Mouse (Mus musculus) erythroblast, embryonic 14.5 days (primary cell): ENCODE measurements around the gene Gm10570. TPM values are rescaled to one million over a fixed set of nuclear protein-coding genes. Genes with fewer than 3 reads are reported as not detected.

ENCODE experiments used
- H3K27me3 ChIP-seq: 2 replicates; pipeline ENCODE4 v1.6.1; 2012; ENCODE audit warnings: inconsistent platforms; ENCODE audit not compliant: control insufficient read depth
- H3K36me3 ChIP-seq: 2 replicates; pipeline ENCODE4 v1.6.1; 2012; ENCODE audit warnings: mild to moderate bottlenecking, inconsistent platforms; ENCODE audit not compliant: control insufficient read depth
- H3K4me1 ChIP-seq: 2 replicates; pipeline ENCODE4 v1.6.1; 2012; ENCODE audit warnings: inconsistent platforms; ENCODE audit not compliant: control insufficient read depth
- H3K4me3 ChIP-seq: replicated peaks from 2 replicates; pipeline ENCODE3; 2012; ENCODE audit warnings: moderate library complexity, mild to moderate bottlenecking, inconsistent platforms
- H3K9me3 ChIP-seq: 2 replicates; pipeline ENCODE4 v1.6.1; 2012; ENCODE audit warnings: low read length, inconsistent platforms, mixed read lengths; ENCODE audit not compliant: control insufficient read depth
- GATA1 ChIP-seq: IDR thresholded peaks from 2 replicates; pipeline ENCODE4 v1.6.1; 2012; ENCODE audit warnings: low read length, inconsistent platforms, mixed read lengths
- TAL1 ChIP-seq: IDR thresholded peaks from 3 replicates; pipeline ENCODE4 v1.6.1; 2012; ENCODE audit warnings: low read length, inconsistent platforms, mixed read lengths
- polyA plus RNA-seq: library from polyadenylated mRNA; stranded (reverse); fragments of >175 nt; gene quantifications from 2 replicates; pipeline ENCODE4 v1.2.3, GENCODE M21; 2012

The Gm10570 gene
- polyA plus RNA-seq, 1 experiment = not detected

DNA sequence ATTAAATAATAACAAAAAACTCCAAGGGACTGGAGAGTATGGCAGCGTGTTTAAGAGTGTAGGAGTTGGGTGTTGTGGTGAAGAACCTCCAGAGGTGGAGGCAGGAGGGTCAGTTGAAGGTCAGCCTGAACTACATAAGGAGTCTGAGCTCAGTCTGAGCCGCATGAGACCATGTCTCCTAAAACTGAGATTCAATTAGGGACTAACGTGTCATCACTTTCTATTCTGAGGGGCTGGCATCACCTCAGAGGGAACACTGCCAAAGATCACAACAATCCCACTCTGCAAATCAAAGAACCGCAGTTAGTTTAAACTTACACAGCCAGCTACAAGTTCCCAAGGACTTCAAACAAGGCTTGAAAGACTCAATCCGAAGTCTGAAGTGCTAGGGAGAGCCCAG is 15.1 kb upstream of the Gm10570 start:
- Histone ChIP-seq H3K36me3 (peaks cover 91% of the 10 kb centered on the region), H3K4me3 (no peak overlapping the region), H3K27me3 (no peaks in the 10 kb centered on the region), H3K4me1 (peaks cover 18% of the 10 kb centered on the region), H3K9me3 (no peaks in the 10 kb centered on the region)
- TF ChIP-seq TAL1 = no peak
- TF ChIP-seq GATA1 = no peak

DNA sequence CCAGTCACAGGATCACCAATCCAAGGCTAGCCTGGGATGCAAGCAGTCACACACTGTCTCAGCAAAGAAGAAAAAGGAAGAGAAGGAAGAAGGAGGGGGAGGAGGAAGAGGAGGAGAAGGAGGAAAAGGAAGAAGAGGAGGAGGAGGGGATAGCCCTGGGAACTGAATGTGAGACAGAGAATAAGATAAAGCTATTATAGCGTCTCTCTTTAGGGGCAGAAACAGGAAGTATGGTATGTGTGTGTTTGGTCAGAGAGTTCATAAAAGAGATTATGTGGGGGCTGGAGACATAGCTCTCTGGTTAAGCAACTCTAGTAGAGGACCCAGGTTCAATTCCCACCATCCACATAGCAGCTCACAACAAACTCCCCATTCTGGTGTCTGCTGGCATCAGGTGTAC is 14.7 kb upstream of the Gm10570 start:
- peaks cover 91% of the 10 kb centered on the region for H3K36me3 ChIP-seq
- no peak overlapping the region for H3K4me3 ChIP-seq
- TF ChIP-seq TAL1 = no peak
- no peak for TF ChIP-seq GATA1
- H3K9me3 ChIP-seq = no peaks in the 10 kb centered on the region
- peaks cover 19% of the 10 kb centered on the region for H3K4me1 ChIP-seq
- H3K27me3 ChIP-seq = no peaks in the 10 kb centered on the region

DNA sequence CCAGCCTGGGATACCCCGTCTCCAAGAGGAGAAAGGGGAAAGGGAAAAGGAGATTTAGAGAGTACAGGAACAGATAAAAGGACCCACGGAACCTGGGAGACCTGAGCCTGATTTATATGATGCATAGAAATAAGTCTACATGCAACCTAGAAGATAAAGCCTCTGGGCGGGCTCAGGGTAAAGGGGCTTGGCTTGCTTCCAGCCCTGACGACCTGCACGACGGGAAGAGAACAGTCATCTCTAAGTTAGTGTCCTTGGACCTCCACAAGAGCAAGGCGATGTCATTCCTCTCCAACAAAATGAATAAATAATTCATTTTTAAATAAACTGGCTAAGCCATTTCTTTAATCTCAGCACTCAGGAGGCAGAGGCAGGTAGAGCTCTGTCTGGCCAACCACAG is 14.1 kb upstream of the Gm10570 start:
- no peaks in the 10 kb centered on the region for H3K27me3 ChIP-seq
- peaks cover 19% of the 10 kb centered on the region for H3K4me1 ChIP-seq
- TF ChIP-seq TAL1 (no peak), GATA1 (no peak)
- H3K36me3 ChIP-seq = peaks cover 91% of the 10 kb centered on the region
- H3K9me3 ChIP-seq = no peaks in the 10 kb centered on the region
- H3K4me3 ChIP-seq = no peak overlapping the region

DNA sequence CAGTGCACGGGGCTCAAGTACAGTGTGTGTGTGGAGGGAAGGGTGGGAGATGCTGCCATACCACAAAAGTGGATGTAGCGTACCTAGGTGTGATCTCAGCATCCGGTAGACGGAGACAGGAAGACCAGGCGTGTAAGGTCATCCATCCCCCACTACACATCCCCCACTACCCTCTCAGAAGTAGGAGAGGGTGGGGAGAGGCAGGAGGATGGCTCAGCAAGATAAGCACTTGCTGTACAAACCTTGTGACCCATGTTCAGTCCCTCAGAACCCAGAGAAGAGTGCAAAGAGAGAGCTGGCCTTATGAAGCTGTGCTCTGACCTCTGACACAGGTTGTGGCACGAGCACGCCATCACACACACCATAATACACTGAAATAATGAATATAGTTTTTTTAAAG is 13.2 kb upstream of the Gm10570 start:
- TF ChIP-seq GATA1 (no peak), TAL1 (no peak)
- Histone ChIP-seq H3K36me3 (peaks cover 91% of the 10 kb centered on the region), H3K4me1 (peaks cover 19% of the 10 kb centered on the region), H3K27me3 (no peaks in the 10 kb centered on the region), H3K4me3 (no peak overlapping the region), H3K9me3 (no peaks in the 10 kb centered on the region)

DNA sequence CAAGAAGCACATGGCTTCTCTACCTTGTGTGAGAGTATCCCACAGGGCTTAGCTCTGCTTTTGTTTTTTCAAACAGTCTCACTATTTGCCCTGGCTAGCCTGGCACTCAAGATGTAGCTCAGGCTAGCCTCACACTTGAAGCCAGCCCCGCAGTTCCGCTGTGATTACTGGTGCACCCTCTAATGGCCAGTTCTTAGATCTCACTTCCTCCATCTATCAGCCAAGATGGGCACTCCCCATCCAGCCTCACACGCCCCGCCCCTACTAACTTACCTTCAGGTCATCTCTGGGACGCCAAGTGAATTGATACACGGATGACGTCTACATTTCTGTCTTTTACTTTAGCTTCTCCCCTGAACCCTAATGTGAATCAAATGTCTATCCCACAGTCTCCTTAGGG is 11.1 kb upstream of the Gm10570 start:
- no peaks in the 10 kb centered on the region for H3K9me3 ChIP-seq
- no peaks in the 10 kb centered on the region for H3K27me3 ChIP-seq
- no peak for TF ChIP-seq TAL1
- no peak for TF ChIP-seq GATA1
- H3K36me3 ChIP-seq = peaks cover 91% of the 10 kb centered on the region
- peaks cover 19% of the 10 kb centered on the region for H3K4me1 ChIP-seq
- H3K4me3 ChIP-seq = no peak overlapping the region

DNA sequence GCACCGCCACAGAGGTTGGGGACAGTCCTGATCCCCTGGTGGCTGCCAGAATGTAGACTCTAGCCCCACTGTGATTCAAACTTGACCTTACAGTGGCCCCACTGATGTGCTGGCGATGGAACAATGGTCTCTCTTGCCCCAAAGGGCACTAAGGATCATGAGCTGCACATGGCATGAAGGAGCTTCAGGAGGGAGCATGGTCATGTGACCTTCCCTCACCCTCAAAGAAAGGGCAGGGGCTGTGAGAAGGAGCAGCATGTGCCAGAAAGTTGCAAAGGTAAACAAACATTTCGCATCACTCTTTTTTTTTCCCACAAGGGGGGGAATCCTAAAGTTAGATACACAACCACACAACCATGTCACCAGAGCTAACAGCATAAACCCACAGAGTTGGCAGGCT is 9.6 kb upstream of the Gm10570 start:
- Histone ChIP-seq H3K36me3 (peaks cover 87% of the 10 kb centered on the region), H3K4me1 (peaks cover 19% of the 10 kb centered on the region), H3K4me3 (no peak overlapping the region), H3K9me3 (no peaks in the 10 kb centered on the region), H3K27me3 (no peaks in the 10 kb centered on the region)
- TF ChIP-seq TAL1 = no peak
- TF ChIP-seq GATA1 = no peak

DNA sequence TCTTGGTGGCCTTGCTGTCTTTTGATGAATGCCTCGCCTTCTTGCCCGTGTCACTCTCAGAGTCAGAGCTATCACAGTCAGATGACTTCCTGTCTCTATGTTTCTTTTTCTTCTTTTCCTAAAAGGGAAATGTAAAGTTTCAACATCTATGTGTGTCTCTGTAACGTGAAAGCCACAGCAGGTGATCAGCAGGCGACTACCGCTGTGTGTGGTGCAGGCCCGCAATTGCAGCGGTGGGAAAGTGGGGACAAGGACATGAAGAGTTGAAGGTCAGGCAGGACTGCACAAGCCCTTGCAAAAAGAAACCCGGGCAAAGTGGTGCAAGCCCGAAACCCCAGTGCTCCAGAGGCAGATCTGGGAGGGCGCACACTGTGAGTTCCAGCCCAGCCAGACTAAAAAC is 8.2 kb upstream of the Gm10570 start:
- peaks cover 10% of the 10 kb centered on the region for H3K4me1 ChIP-seq

DNA sequence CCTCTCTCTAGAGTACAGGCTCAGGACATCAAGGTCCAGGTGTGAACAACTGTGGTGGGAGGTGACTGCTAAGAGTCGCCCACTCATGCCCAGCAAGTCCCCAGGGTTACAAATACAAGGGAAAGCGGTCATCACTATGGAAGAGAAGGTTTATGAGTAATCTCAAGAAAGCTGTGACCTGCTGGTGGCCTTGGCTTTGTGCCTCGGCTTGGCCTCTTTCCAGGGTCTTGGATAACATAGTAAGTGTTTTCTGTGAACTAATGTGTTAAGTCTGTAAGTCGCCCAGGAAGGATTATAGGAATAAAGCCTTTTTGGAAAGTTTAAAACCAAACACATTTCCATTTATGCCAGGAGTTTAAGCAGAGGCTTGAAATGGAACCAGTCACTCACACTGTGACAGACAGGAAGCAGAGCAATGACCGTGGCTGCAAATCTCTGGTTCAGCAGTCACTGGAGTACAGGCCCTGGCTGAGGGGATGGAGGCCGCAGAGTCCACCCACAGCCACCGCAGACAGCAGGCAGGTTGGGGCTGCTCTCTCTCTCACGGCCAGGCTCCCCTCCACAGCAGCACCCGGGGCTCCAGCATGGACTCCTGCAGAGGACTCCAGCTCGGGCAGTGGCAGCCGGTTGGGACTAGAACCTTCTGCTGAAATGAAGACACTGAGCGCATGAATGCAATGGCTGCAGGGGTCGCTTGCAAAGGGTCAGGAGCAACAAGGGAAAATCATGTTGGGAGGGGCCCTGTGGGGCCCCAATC is 7.5 kb upstream of the Gm10570 start:
- TF ChIP-seq GATA1 (no peak), TAL1 (no peak)
- Histone ChIP-seq H3K4me3 (no peak overlapping the region), H3K36me3 (peaks cover 67% of the 10 kb centered on the region), H3K27me3 (peaks cover 11% of the 10 kb centered on the region), H3K9me3 (no peaks in the 10 kb centered on the region), H3K4me1 (peaks cover 7% of the 10 kb centered on the region)

More for the DNA sequence above, 8.2 kb upstream of the Gm10570 start:
- H3K36me3 ChIP-seq = peaks cover 73% of the 10 kb centered on the region
- no peaks in the 10 kb centered on the region for H3K9me3 ChIP-seq
- no peak overlapping the region for H3K4me3 ChIP-seq
- H3K27me3 ChIP-seq = peaks cover 4% of the 10 kb centered on the region
- TF ChIP-seq GATA1 (no peak), TAL1 (no peak)

DNA sequence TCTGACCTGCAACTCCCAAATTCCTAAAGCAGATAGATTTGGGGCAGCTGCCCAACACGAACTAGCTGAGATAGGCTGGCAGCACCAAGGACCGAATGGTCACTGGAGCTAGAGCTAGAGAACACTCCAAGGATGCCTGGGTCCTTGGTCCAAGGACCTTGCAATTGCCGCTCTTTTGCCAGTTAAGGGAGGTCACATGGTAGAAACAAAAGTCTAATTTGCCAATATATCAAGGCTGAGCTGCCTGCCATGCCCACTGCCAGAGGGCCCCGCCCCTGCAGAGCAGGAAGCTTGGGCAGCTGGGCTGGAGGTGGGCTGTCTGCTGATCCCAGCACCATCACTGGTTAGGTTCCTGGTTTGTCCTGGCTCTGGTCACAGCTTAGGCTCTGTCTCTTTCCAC is 5.1 kb upstream of the Gm10570 start:
- Histone ChIP-seq H3K27me3 (peaks cover 35% of the 10 kb centered on the region), H3K4me1 (peaks cover 4% of the 10 kb centered on the region), H3K36me3 (peaks cover 46% of the 10 kb centered on the region), H3K9me3 (peaks cover 7% of the 10 kb centered on the region), H3K4me3 (no peak overlapping the region)
- TF ChIP-seq GATA1 (no peak), TAL1 (no peak)

DNA sequence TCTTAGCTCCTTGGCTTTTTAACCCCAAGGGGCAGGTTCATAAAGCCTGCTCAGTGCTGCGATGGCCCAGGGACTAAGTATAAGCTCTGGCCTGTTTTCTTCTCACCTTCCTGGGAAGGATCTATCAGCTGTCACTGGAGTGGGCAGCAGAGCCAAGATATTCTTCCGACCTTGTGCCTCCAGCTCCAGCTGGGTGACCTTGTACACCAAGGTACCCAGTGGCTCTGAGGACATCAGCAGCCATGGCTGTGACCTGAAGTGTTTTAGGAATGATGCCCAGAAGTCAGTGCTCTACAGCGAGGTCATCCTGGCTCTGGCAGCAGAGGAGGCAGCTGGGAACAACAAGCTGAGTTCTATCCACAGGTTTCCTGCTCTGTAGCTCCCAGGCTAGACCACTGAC is 4.1 kb upstream of the Gm10570 start:
- peaks cover 45% of the 10 kb centered on the region for H3K27me3 ChIP-seq
- H3K4me3 ChIP-seq = no peak overlapping the region
- H3K4me1 ChIP-seq = peaks cover 13% of the 10 kb centered on the region
- peaks cover 11% of the 10 kb centered on the region for H3K9me3 ChIP-seq
- H3K36me3 ChIP-seq = peaks cover 35% of the 10 kb centered on the region
- no peak for TF ChIP-seq TAL1
- TF ChIP-seq GATA1 = no peak
